Mouse (Mus musculus) lung, postnatal 25 days (tissue): ENCODE results near the gene Gli3.
A peak's percentile ranks its signal among the peaks of the same experiment; 100 is the strongest.

Experiments used
- DNase-seq: peaks from one replicate; pipeline ENCODE4 v3.0.0; 2022; ENCODE audit warnings: low spot score

Gli3 gene

DNA sequence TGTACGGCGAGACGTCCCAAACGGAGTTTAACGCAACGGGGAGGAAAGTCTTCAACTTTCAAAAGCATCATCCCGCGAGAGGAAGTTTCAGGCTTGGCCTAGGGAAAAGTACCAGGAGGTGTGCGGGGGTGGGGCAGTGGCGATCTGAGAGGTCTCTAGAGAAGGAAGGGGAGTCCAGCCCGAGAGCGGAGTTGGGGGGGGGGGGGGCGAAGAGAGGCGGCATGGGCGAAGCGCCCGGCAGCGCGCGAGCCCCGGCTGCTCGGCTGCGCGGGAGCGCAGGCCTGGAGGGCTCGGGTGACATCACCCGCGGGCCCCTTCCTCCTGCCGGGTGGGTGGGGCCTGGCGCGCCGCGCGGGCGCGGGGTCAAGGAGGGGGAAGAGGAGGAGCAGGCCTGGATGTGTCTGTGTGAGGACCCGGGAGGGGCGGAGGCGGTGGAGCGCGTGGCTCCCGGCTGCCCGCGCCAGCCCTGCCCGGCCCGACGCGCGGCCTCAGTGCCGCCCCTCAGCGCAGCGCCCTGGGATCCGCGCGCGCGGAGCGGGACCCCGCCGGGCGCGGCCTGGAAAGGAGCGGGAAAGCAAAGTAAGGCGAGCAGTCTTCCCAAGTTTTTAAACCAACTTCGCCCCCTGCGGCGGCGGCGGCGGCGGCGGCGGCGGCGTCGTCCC is at the start of gene Gli3:
Gli3 (plus strand) TSS at position 406 of the 662 bp plus-strand sequence.
- DNase-seq = peak; percentile 25

- no peak for DNase-seq
These were observed 41.8 kb upstream of the Gli3 start for GRCm38 (mm10) chr13:15421182-15421750.

DNA sequence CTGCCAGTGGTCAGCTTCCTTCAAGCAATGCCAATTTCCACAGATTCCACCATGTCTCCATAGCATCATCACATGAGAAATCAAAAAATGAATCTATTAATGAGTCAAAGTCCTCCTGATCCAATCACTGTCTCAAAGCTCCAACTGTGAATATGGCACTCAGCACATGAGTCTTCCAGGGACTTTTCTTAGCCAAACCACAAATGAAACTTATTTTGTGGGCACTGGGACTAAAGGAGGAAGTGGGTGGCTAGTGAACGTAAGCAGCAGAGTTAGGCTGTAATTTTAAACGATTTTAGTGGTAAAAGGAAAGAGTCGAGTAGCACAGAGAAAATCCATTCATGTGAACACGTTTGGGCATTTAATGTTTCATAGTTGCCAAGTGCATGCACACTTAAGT is 21.0 kb upstream of the Gli3 start:
- DNase-seq = no peak

GRCm38 (mm10) chr13:15444312-15444711 is 18.7 kb upstream of the Gli3 start:
- DNase-seq = no peak

- DNase-seq = no peak
These were observed 17.4 kb upstream of the Gli3 start for GRCm38 (mm10) chr13:15445591-15445990.

DNA sequence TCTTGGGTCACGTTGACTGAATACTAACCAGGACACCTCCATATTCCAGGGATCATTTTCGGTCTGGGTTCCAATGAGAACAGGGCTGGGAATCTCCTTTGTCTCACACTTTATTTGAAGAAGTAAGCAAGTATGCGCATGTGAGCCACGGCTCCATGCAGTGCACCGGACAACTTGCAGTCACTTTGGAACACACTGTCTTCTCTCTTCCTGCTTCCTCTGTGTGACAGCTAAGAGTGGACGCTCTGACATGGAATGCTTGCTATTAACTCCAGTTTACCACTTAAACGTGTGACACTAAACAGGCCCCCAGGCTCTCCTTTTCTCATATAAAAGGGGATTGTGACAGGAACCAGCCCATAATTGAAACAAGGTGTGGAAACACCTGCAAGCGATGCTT is 17.0 kb upstream of the Gli3 start:
- DNase-seq = no peak

- no peak for DNase-seq
These were observed 16.1 kb upstream of the Gli3 start for GRCm38 (mm10) chr13:15446782-15447564.

GRCm38 (mm10) chr13:15450941-15451340 is 12.1 kb upstream of the Gli3 start:
- no peak for DNase-seq

- DNase-seq = no peak
These were observed 5.2 kb upstream of the Gli3 start for GRCm38 (mm10) chr13:15457841-15458240.

DNA sequence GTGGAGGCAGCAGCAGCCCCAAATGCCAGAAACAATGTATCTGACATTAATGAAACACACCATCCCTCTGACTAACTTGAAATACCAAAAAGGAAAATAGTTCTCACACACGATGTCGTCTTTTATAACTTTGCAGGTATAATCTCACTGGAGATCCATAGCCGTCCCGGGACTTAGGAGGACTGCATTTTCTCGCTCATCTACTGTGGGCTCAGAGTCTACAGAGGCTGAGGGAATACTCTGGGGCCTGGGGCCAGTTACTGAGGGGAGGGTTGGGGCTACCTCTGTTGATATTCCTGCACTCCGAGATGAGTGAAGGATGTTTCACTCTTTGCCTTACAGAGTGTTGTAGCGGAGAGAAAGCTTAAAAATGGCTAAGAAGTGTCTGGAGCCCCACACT is 1.1 kb upstream of the Gli3 start:
- no peak for DNase-seq

GRCm38 (mm10) chr13:15463492-15464080 is 551 bp downstream of the Gli3 start:
- peak; percentile 10 for DNase-seq

DNA sequence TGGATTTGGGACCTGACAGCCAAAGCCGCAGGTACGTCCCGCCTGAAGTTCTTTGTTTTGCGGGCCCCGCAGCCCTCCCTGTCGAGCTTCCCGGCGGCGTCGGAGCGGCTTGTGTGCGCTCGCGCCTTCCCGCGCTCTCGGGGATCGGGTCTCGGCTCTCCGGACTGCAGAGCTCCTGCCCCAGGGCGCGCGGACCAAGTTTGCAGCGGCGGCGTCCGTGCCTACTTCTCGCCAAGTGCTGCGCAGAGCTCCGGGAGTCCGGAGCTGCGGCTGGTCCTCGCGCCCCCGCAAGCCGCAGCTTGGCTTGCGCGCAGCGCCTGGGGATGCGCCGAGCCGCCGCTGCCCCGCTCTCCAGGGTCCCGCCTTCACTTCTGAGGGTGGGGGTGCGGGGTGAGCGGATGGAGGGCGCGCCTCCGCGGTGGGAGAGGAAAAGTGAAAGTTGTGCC is 1.1 kb downstream of the Gli3 start:
- peak; percentile 5 for DNase-seq

DNA sequence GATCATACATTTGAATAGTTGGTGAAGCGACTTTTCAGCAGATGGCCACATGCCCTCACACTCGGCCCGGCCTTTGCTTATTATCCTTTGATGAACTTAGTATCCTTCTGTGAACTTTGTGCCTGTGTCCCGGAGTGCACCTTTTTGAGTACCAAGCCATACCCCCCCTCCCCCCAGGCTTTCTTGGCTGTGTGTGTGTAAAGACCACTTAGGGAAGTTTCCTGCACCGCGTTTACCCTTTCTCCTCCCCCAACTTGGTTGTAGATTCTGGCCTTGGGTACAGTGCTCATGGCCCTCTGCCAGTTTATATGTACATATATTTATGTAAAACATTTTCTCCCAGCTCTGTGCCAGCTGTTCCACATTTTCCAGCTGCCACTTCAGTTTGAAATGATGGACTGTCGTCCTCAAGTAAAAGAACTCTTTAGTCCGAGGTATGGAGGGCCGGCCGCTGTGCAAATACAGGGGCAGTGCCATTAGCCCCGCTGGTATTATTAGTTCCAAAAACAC is 1.8 kb downstream of the Gli3 start:
- DNase-seq = no peak

- DNase-seq = no peak
These were observed 3.5 kb downstream of the Gli3 start for GRCm38 (mm10) chr13:15466496-15466895.

- DNase-seq = no peak
These were observed 4.4 kb downstream of the Gli3 start for GRCm38 (mm10) chr13:15467409-15467808.

GRCm38 (mm10) chr13:15468421-15468820 is 5.4 kb downstream of the Gli3 start:
- no peak for DNase-seq

DNA sequence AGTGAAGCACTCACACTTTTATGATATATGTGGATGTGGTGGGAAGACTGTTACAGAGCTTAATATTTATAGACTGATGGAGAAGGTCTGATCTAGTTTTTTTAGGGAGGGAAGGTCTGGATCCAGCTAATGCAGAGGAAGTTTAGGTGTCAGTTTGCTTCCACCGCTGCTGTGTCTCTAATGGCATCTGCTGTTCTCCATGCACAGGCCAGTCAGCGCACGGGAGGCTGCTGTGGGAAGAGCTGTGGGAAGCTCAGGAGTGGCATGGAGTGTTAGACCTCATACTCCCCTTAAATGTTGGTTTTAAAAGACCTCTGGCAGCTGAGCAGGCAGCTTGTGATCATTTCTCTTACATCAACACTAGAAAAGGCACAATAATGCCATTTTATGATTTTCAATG is 7.0 kb downstream of the Gli3 start:
- DNase-seq = no peak

- DNase-seq = no peak
These were observed 9.7 kb downstream of the Gli3 start for GRCm38 (mm10) chr13:15472712-15473111.

DNA sequence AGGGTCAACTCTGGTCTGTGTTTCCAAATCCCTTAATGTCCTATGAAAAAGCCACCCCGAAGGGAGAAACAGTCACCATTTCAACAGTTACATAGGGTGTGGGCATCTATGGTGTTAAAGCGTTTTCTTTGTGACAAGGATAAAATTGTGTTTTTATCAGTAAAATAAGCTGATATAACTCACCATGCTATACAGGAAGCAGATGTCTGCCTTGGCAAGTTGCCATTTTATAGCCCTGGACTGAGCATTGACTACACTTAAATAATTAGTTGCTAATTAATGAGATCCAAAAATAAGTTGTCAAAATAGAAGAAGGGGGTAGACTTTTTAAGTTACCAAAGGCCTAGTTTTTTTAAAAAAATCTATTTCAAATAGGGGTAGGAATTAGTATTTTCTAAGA is 11.4 kb downstream of the Gli3 start:
- DNase-seq = no peak

GRCm38 (mm10) chr13:15486033-15486891 is 23.2 kb downstream of the Gli3 start:
- no peak for DNase-seq

GRCm38 (mm10) chr13:15487334-15487733 is 24.3 kb downstream of the Gli3 start:
- DNase-seq = no peak

GRCm38 (mm10) chr13:15488065-15488464 is 25.0 kb downstream of the Gli3 start:
- no peak for DNase-seq
